Mouse (Mus musculus): ENCODE data around the gene Olfr1129.
"Not testable (repeated sequence)": the region's sequence is repeated elsewhere in the genome, so short reads cannot be mapped to it uniquely, and the experiment has no call there.

Gene Olfr1129

GRCm38 (mm10) chr2:87573602-87574001 lies at the start of gene Olfr1129:
TSS of gene Olfr1129 (plus strand) at chr2:87573902.
- not testable (repeated sequence) for DNase-seq

GRCm38 (mm10) chr2:87525899-87526616 lies 47.6 kb upstream of the Olfr1129 start:
- DNase-seq: not testable (repeated sequence)

DNA sequence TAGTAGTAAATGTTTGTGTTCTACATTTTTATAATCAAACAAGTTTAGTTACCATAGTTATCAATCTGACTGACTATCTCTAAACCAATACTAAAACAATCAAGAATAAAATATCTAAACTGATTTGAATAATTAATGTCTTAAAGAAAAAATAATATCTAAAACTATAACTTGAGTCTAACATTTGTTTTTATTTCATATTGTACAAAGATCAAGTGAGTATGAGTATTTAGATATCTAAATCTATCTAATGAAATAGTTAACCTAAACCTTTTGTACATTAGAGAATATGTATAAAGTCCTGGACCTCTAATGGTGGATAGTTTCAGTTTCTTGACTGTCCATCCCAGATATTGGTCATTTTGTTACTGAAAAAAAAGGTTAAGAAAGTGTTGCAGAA lies 42.2 kb upstream of the Olfr1129 start, which contains the start of gene Olfr153:
Gene Olfr153 (plus strand): TSS at position 301 of the 400 bp plus-strand sequence.
- DNase-seq: no peak

- DNase-seq: no peak
Measured at GRCm38 (mm10) chr2:87534826-87535225, 38.9 kb upstream of the Olfr1129 start.

GRCm38 (mm10) chr2:87545442-87545841 lies 28.3 kb upstream of the Olfr1129 start, which contains the start of gene Olfr1128:
TSS of gene Olfr1128 (minus strand) at chr2:87545542.
- no peak for DNase-seq

- not testable (repeated sequence) for DNase-seq
Measured at GRCm38 (mm10) chr2:87605912-87606311, 32.2 kb downstream of the Olfr1129 start, which contains the start of gene Olfr1130. TSS of gene Olfr1130 (plus strand) at chr2:87606212.

GRCm38 (mm10) chr2:87626804-87627203 lies 53.1 kb downstream of the Olfr1129 start, which contains the start of gene Olfr1131:
TSS of gene Olfr1131 (plus strand) at chr2:87627104.
- DNase-seq: no peak
